13 mouse cellular contexts compared by ENCODE assay signal in genomic region chr12:35063697-35064468, GRCm38 (mm10). TPM values are rescaled to one million over a fixed set of nuclear protein-coding genes. Genes with fewer than 3 reads are reported as not detected.
DNase-seq lines count a peak whose midpoint lies in the region; ATAC-seq and TF ChIP-seq lines count a peak whose summit lies in the region.
"Had no signal": no experiment of that assay in that cellular context is flagged by ENCODE, and none has a peak within 500 bp of the region (broad histone marks: within the 10 kb centered on the region; RNA-seq: fewer than 3 reads in every experiment).

No protein-coding gene starts in this region.

- DNase-seq in testis, postnatal 10 days (ENCODE audit: low spot score): no peak
- DNase-seq in cerebellum, adult 9-11 months: peak; percentile 90
- no peak for DNase-seq in heart, postnatal 4 days
- no peak for DNase-seq in layer of hippocampus, adult 18-20 months (ENCODE audit: low spot score in 2 of 2)
- DNase-seq: adrenal gland, postnatal 36 days; gastrocnemius, postnatal 36 days had no signal

- no peaks in the 10 kb centered on the region for H3K27me3 ChIP-seq in hindbrain, embryonic 16.5 days (replicated peaks; ENCODE audit: control insufficient read depth, insufficient read depth, low read length)
- no peaks in the 10 kb centered on the region for H3K27me3 ChIP-seq in hindbrain, embryonic 13.5 days
- H3K27me3 ChIP-seq in testis, adult 2 months (ENCODE audit: control insufficient read depth, insufficient read depth, low read length): no peaks in the 10 kb centered on the region
- H3K27me3 ChIP-seq: embryonic facial prominence, embryonic 12.5 days; kidney, embryonic 15.5 days; neural tube, embryonic 13.5 days had no signal

- ATAC-seq in hindbrain, embryonic 16.5 days: peak; percentile 54; the same call in 1 of the 2 replicates
- no peak for ATAC-seq in hindbrain, embryonic 13.5 days (ENCODE audit: low FRiP score)
- no peak for ATAC-seq in granulocyte monocyte progenitor cell, adult 5-6 weeks (replicated peaks; ENCODE audit: poor library complexity, severe bottlenecking)

- H3K4me2 ChIP-seq in hindbrain, embryonic 16.5 days (ENCODE audit: low read length): no peak overlapping the region
- no peak overlapping the region for H3K4me2 ChIP-seq in hindbrain, embryonic 13.5 days
- H3K4me2 ChIP-seq: embryonic facial prominence, embryonic 12.5 days; kidney, embryonic 15.5 days; neural tube, embryonic 13.5 days had no signal

- H3K36me3 ChIP-seq in hindbrain, embryonic 16.5 days (ENCODE audit: control insufficient read depth, insufficient read depth, low read length): no peaks in the 10 kb centered on the region
- no peaks in the 10 kb centered on the region for H3K36me3 ChIP-seq in hindbrain, embryonic 13.5 days
- H3K36me3 ChIP-seq in testis, adult 2 months (ENCODE audit: control insufficient read depth, insufficient read depth, low read length): no peaks in the 10 kb centered on the region
- H3K36me3 ChIP-seq: embryonic facial prominence, embryonic 12.5 days; kidney, embryonic 15.5 days; neural tube, embryonic 13.5 days had no signal

- no peak for TF ChIP-seq POLR2A in testis, adult 2 months (IDR thresholded peaks at IDR 0.05; ENCODE audit: control insufficient read depth, low read depth, low read length)

- no peaks in the 10 kb centered on the region; the same call in 1 of the 2 replicates for H3K4me1 ChIP-seq in hindbrain, embryonic 16.5 days (ENCODE audit: control insufficient read depth, insufficient read depth, low read depth, low read length)
- no peaks in the 10 kb centered on the region; the same call in 1 of the 2 replicates for H3K4me1 ChIP-seq in hindbrain, embryonic 13.5 days (replicated peaks)
- H3K4me1 ChIP-seq in testis, adult 2 months (ENCODE audit: control insufficient read depth, insufficient read depth, low read length): no peaks in the 10 kb centered on the region
- H3K4me1 ChIP-seq: embryonic facial prominence, embryonic 12.5 days; kidney, embryonic 15.5 days; neural tube, embryonic 13.5 days had no signal

- 49% methylated on average over 3 of the region's 3 CpGs for WGBS in hindbrain, embryonic 16.5 days
- 68% methylated on average over 3 of the region's 3 CpGs for WGBS in hindbrain, embryonic 13.5 days

- TF ChIP-seq CTCF in testis, adult 2 months (IDR thresholded peaks at IDR 0.05; ENCODE audit: control insufficient read depth, insufficient read depth, insufficient replicate concordance, low read depth, low read length): no peak

- no peak overlapping the region for H3K27ac ChIP-seq in hindbrain, embryonic 16.5 days (ENCODE audit: low read depth, low read length)
- H3K27ac ChIP-seq in hindbrain, embryonic 13.5 days: no peak overlapping the region
- H3K27ac ChIP-seq in testis, adult 2 months (ENCODE audit: control insufficient read depth, insufficient read depth, low read depth, low read length): 0 out of 2 replicates have a peak overlapping the region, but pooled peaks have one; percentile 4
- H3K27ac ChIP-seq: embryonic facial prominence, embryonic 12.5 days; kidney, embryonic 15.5 days; neural tube, embryonic 13.5 days had no signal

- no peak overlapping the region for H3K9ac ChIP-seq in hindbrain, embryonic 16.5 days (ENCODE audit: low read depth, low read length)
- no peak overlapping the region for H3K9ac ChIP-seq in hindbrain, embryonic 13.5 days
- H3K9ac ChIP-seq: embryonic facial prominence, embryonic 12.5 days; kidney, embryonic 15.5 days; neural tube, embryonic 13.5 days had no signal

- no peaks in the 10 kb centered on the region for H3K9me3 ChIP-seq in hindbrain, embryonic 16.5 days (ENCODE audit: control insufficient read depth, low read length)
- no peaks in the 10 kb centered on the region for H3K9me3 ChIP-seq in hindbrain, embryonic 13.5 days
- H3K9me3 ChIP-seq: embryonic facial prominence, embryonic 12.5 days; kidney, embryonic 15.5 days; neural tube, embryonic 13.5 days had no signal

- H3K4me3 ChIP-seq in hindbrain, embryonic 16.5 days (ENCODE audit: low read length): no peak overlapping the region
- H3K4me3 ChIP-seq in hindbrain, embryonic 13.5 days: no peak overlapping the region
- no peak overlapping the region for H3K4me3 ChIP-seq in testis, adult 2 months (ENCODE audit: control insufficient read depth, low read depth, low read length)
- H3K4me3 ChIP-seq: embryonic facial prominence, embryonic 12.5 days; kidney, embryonic 15.5 days; neural tube, embryonic 13.5 days had no signal

RNA-seq across cellular contexts. Expression of gene Snx13, which starts 16.9 kb away (rescaled TPM):
- 28.8 and 30.7 TPM in 2 replicates for polyA plus RNA-seq in hindbrain, embryonic 16.5 days (2015; fragmentation: Nextera tagmentation; extraction: Ambion mirVana)
- polyA plus RNA-seq in hindbrain, embryonic 13.5 days (2015; fragmentation: Nextera tagmentation; extraction: Ambion mirVana): 28.0 and 28.2 TPM in 2 replicates
- polyA plus RNA-seq in testis, adult 2 months (2012; rRNA removed): 9.0 and 12.0 TPM in 2 replicates
- total RNA-seq in granulocyte monocyte progenitor cell, adult 5-6 weeks (2014; fragmentation: Nextera tagmentation): 14.4 and 15.6 TPM in 2 replicates
- total RNA-seq in granulocyte monocyte progenitor cell, adult 5-6 weeks (2017): 26.5 and 30.5 TPM in 2 replicates
- 10 to 100 TPM; 51.8 to 53.7 TPM for total RNA-seq in heart, postnatal 4 days (2021)
- 10 to 100 TPM; 63.5 to 65.4 TPM for total RNA-seq in layer of hippocampus, adult 18-20 months (2021)
